Mouse (Mus musculus): ENCODE data around the gene Atg10.
A peak's percentile ranks its signal among the peaks of the same experiment; 100 is the strongest.

The Atg10 gene

DNA sequence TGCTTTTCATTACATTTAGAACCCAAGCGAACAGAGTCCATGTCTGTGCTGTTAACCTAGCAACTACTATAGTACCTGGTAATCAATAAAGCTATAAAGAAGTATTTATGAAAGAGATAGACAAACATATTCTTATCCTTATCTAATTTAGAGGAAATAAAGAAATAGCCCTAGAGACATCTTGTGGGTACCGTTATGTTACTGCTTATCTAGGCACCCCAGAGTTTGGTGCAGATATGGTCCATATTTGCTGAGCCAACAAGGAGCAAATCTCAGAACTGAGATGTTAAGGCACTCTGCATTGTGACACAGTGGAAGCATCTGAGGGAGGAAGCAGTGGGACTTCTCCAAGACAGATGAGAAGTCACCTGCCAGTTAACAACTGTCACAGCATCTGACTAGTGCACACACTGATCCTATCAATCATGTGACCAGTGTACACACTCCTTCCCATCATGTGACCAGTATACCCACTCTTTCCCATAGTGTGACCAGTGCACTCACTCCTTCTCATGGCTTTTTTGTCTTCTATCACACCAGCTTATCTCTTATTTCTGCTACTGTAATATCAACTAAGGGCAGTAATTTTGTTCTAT, 228.6 kb downstream of the Atg10 start:
- no peak for DNase-seq

DNA sequence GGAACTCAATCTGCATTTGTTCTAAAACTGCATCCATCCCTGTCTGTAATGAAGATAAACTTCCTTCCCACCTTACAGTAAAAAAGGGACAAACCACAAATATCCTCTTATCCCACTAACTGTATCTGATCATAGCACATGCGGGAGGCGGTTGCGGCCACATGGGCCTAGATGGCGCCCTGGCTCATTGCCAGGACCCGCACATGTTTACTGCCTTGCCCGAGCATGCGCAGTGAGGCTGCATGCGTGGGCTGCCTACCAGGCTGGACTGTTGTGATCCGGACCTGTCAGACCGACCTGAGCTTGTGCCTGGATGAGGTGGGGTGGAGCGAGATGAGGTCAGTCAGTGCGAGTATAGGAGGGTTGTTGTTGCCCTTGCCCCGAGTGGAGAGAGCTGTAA, 230.2 kb downstream of the Atg10 start:
- no peak for DNase-seq

DNA sequence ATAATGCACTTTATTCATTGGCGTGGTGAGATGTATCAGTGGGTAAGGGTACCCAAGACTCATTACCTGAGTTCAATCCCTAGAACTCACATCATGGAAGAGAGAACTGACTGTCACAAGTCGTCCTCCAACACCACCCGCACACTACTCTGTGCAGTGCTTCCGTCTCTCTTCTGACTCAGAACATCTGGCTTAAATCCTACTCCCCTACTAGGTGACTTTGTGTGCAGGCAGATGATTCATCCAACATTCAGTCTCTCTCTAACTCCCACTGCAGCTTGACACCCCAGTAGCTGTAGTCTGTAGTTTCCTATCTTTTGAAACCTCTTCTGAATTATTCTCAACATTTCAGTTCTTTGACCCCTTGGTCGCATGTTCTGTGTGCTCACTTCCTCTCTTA, 230.8 kb downstream of the Atg10 start:
- DNase-seq = no peak

DNA sequence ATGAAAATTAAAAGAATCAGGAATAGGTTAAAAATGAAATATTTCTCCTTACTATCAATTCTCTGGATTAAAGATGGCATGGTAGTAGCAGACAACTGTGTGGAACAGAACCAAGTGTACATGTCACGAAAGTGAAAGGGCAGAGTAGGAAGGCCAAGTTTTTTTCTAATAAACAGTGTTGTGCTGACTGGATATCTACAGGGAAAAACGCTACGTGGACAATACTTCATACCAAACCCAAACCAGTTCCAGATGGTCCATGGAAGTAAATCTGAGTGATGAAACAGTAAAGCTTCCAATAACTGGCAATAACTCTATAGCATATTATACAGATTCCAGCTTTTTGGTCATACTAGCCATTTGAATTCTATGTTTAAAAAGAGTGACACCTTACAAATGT, 235.5 kb downstream of the Atg10 start:
- no peak for DNase-seq

DNA sequence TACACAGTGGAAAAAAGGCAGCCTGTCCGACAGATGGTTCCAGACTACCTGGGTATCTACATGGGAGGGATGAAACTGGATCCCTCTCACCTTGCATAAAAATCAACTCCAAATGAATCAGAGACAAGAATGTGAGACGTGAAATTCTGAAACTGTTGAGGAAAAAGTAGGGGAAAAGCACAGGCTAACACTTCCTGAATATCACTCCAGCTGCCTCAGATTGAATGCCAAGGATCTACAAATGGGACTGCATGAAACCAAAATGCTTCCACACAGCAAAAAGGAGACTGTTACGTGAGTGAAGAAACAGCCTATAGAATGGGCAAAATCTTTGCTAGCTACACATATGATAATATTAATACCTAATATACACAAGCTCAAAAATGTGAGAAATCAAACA, 238.4 kb downstream of the Atg10 start:
- DNase-seq = no peak

DNA sequence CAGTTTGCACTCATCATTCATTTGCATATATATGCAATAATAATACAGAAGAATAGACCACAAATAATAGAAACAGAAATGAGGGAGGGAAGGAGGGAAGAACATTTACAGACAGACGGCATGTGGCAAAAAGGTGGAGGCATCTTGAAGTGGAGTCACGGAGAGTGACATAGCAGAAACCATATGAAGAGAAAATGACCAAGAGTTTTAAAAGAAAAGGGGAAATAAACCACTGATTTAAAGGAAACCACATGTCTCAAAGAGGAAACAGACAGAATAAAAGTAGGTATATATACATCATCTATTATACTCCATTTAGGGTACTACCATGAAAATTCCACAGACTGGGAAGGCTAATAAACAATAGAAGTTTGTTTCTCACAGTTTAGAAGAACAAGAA, 239.7 kb downstream of the Atg10 start:
- DNase-seq = no peak

DNA sequence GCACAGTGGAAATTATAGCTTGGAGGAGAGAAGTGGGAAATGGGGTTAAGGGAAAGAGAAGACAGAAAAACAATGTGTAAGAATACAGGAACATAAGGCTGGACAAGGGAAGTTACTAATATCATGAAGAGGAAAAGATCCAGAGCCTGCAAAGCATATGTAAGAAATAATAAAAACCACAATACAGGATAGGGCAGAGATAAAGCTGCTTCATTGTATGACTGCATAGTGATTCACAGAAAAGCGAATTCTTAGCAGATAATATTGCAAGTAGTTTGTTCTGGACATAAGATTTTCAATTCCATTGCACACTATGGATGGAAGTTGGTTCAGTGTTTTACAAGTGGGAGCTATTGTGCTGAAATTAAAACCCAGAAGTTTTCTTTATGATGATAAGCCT, 242.0 kb downstream of the Atg10 start:
- DNase-seq = no peak

DNA sequence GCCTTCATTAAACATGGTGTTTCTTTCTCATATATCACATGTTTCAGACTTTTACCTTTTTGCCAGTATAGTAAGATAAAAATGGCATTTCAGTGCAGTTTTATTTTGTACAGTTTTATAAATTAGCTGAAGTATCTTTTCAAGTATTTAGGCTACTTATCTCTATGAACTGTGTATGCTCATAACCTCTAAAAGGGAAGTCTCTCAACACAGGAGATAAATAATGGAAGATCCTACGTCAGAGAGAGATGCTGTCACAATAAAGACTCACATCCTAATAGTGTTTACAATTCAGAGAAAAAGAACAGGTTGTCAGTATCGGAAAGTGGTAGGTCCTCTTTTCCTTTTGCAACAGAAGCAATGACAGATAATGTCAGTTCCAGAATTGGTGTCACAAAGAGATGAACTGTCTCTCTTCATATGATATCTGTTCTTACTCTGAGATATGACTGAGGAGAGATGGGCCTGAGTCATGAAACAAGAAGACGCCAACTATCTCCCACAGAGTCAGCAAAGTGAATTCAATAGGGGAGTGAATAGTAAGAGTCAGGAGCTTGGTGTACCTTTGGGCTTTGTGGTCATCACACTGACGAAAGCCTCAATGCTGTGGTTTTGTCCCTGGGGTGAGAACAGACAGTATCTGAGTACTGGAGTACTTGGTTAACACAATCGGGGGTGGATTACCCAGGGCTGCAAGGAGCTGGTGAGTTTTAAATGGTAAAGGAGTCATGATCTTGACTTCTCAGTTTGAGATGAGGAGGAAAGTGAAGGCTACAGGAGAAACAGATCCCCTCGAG, 242.7 kb downstream of the Atg10 start:
- no peak for DNase-seq

DNA sequence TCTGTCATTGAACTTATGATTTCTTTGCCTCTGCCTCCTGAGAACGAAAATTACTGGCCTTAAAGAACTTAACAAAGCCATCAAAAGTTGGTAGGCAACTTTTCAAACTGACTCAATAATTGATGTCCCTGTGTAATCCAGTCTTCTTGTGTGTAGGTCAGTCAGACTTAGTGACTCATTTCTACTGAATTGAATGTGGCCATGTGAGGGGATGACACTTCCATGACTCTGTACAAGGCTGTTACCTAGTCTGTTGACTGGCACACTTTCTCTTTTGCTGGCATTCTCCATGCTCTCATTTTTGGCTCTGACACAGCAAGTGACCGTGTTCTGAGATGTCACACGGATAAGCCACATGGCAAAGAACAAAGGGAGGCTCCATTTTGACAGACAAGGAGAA, 246.7 kb downstream of the Atg10 start:
- no peak for DNase-seq

DNA sequence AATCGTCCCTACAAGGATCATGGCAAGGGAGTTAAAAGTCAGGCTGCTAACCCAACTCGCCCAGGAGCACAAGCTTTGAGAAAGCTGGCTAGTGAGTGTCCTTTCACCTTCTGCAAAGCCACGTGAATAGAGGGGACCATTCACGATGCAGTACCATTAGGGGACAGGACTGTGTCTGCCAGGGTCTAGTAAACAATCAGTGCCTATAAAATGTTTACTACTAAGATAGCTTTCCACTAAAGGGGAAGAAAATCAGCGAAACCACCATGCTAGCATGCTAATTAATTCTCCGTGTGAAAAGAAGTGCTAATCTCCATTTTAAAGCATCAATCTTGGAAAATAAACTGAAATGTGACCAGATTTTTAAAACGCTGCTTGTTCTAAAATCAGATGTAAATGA, 250.4 kb downstream of the Atg10 start:
- DNase-seq = no peak

DNA sequence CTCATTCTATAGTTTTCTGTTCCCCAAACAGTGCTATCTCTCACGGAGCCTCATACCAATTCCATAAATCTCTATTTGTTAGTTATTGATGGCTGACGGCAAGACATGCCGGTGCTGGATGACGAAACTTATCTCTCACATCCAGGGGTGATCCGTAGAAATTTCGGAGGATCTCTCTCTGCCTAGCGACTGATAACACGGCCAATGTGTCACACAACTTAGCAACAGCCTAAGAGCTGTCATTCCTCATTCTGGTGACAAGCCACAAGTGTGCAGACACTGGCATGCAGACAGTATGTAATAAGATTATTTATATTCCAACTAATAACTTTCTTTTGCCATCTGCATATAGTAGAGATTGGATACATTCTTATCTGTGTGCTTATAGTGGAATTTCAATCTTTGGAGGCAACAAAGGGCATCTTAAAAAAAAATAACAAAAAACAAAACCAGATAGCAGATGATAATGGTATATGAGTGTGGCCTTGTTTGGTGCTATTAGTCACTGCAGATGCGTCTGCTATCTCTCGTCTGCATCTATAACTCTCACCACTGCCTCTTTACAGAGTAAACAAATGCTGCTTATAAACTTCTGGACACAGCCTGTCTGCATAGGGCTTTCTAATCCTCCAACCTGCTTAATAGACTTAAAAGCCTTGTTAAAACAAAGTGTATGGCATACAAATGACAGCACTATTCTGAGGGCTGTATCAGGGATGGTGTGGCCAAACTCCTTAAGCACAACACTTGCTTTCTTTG, 253.3 kb downstream of the Atg10 start:
- no peak for DNase-seq

DNA sequence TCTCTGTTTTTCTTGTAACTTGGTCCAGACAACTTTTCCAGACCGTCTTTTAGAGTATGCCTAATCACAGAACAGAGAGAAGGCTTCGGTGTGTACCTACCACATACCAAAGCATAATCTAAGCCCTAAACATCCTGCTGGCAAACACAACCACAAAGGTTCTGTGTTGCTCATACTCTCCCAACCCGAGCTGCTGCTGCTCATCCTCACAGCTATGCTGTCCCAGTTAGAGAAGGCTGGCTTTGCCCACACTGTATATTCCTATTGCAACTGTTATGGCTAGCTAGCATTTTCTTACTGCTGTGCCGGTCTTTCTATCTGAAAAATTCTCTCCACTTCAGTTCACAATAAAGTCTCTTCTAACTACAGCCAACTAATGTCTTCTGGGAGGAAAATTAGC, 254.8 kb downstream of the Atg10 start:
- DNase-seq = no peak

DNA sequence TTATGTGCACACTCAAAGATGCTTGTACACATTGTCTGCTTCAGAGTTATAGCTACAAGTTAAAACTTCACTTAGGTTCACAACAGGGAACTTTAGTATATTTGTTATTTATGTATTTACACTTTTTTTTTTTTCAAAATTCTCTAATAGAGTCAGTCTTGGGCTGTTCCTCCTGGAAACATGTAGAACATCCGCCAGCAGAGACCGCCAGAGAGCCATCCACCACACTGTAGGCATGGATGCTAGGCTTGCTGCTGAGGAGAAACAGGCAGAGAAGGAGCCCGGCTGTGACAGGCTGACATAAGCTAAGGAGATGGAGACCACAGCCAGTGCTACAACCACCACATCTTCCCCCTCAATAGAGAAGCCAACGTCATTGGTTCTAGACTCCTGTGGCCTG, 256.3 kb downstream of the Atg10 start:
- peak; percentile 39 for DNase-seq

DNA sequence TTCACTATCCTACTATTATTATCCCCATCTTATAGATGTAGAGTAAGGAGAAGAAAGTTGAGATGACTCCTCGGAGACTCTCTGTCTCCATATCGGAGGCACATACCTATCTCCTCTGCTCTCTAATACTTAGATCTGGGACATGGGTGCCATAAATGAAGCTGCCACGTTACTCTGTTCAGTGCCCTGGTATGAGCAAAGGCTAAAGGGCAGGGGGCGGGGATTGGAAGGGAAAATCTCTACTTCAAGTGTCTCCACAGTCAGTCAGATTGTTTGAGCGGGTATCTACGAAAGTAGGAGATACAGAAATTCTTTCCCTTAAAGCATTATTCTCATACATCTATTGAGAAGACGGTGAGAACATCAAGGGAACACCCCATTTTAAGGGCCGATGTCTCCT, 257.8 kb downstream of the Atg10 start:
- DNase-seq = no peak

DNA sequence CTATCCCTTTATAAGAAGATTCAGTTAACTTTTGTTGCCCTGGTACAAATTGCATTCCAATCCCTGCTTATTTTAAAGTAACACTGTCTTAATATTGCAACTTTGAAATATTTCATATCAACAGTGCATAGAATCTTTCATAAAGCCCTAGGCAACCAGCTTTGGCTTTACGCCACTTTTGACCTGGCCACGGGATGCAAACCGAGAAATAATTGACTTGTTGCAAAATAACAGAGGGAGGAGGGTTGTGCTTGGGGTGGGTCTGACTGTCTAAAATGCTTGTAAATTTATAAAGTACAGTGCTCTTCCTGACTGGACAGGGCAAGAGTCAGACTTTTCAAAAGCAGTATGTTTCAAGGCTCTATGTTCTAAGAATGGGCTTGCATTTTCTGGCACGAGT, 259.3 kb downstream of the Atg10 start:
- no peak for DNase-seq

DNA sequence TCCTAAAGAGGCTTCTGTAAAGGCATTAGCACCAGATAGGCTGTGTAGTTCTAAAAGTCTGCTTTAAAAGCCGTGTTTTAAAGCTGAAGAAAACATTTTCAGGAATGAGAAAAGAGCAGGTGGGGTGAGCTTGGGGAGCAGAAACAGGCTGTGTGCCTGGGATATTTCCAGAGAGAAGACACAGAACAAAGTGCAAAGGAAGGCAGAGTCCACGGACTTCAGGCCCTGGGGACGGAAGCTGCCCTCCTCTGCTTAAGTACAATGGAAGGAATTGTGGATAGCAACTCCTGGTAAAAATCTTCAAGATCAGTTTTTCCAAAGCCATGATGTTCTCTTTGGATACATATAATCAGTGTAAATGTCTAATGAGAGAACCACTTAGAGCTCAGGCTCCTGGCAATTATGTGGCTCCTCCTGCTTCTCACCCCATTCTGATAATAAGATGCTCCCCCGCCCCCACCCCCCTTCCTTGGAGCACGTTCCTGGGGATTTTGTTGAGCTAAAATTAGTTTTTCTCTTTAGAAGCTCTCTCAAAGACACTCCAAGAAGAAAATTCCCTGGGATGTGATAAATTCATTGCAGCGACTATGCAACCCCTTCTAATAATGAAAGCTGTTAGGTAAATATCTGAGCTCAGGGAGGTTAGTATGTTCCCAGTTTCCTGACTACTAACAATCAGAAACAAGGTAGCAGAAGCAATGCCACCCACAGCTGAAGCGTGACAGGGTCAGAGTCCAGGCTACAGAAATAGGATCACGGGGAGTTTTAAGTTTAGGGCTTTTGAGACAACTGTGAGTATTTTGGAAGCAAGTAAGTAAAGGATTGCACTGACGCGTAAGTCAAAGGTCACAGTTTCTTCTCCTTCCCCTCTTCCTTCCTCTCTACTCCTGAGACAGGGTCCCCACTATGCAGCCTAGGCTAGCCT, 260.7 kb downstream of the Atg10 start:
- no peak for DNase-seq

DNA sequence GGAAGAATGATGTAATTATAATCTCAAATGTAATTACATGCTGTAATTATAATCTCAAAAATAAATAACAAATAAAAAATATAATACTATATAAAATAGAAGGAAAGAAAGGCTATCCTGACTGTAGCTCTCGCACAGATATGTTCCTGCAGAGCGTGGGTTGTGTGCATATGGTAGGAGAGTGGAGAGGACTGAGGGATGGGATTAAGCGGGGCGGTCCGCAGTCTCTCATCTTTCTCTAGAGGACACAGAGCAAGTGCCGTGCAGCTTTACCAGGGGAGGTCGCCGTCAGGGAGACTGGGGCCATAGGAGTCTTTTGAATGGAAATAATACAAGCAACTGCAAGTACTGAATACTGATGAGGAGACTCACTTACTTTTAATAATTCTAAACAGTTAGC, 263.2 kb downstream of the Atg10 start:
- no peak for DNase-seq

DNA sequence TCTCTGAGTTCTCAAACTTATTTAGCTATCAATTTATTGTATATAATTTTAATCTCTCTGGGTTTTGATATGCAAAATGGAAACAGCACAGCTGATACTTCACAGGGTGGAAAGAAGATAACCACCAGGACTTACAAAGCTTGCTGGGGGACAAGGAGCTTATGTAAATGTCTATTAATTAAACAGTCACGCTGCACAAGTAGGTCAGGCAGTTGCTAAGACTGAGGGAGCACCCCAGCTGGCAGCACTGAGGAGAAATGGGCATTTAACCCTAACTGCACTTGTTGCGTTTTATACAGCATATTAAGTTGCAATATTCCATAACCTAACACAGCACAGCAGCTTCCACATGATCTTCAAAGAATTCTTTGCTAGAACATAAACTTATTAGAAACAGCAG, 264.9 kb downstream of the Atg10 start:
- DNase-seq = no peak

DNA sequence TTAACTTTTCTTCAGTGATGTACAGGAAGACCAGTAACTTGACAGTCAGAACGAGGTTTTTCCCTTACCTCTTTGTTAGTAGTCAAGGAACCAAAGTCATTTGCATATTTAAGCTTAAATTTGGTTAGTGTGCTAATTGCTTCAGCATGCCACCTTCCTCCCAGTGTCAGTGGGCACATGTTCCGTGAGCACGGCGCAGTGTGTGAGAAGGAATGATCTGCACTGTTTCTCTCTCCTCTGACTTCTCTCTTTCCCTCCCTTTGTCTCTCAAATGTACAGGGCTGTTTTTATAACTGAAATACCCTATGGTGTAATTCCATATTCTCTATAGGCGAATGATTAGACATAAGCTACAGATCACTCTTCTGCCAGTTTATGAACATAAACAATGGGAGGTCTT, 284.2 kb downstream of the Atg10 start:
- DNase-seq = no peak

DNA sequence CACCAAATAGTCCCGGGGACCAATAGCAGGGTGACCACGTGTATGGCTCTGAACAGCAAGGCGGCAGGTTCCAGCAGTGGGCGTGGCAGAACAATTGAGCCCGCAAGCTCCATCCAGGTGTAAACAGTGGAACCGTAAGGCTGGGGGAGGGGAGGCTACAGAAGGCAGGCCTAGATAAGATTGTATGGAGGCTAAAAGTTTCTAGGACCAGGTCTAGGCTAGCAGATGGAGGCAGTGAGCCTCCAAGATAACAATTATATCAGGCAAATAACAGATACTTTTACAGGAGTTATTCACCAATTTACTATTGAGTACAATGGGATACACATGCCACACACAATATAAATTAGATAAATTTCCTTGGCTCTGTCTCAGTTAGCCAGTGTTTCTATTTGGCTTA, 284.6 kb downstream of the Atg10 start:
- DNase-seq = no peak

DNA sequence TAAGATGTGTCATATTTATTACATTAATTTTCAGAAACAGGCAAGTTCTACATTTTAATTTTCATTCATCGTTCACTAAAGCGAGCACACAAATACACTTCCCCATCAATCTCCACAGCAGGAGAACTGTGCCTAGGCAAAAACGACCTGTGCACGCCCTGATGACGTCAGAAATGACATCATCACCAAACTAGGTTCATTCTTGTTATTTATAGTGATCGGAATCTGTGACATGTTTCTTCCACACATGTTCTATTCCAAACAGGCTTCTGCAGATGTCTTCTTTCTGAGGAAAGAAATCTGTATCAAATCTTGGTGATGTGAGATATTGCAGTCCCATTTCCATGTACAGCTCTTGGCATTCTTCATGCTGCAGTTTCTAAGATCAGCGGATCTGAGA, 287.9 kb downstream of the Atg10 start:
- DNase-seq = no peak

DNA sequence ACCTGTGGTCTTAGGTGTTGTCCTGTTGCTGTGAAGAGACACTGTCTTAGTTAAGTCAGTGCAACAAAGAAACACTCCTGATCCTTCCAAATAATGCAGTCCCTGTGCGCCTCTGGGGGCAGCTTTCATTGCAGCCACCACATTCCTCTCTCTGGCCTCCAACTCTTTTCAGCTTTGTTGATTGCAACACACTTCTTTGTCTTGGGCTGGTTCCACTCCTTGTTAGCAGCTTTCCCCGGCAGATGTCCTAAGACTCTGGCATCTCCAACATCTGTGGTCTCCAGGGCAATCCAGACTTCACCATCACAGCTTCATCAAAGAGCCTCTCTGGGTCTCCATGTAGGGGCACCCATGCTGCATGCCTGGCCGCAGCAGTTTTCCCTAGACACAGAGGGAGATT, 290.5 kb downstream of the Atg10 start:
- DNase-seq = no peak

DNA sequence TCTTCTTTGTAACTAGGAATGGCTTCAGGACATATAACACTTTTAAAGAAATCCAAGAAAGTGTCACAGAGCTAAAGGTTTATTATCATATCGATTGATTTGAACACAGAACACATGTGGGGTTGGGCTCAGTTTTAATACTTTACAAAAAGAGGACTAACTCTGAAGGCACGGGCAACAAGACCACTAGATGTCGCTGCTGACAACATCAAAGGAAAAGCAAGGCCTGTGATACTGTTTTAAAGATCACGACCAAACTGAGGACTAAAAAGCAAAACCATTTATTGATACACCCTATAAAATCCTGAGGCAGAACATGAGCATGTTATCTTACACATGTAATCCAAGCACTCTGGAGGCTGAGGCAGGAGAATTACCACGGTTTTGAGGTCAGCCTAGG, 293.9 kb downstream of the Atg10 start:
- DNase-seq = peak in 1 of 2 experiments; percentile 32

All from thymus, adult 18-20 months (tissue).